Mouse (Mus musculus) retina, adult 2 months (tissue): ENCODE data around the gene Pxk.
"Not testable (repeated sequence)": the region's sequence is repeated elsewhere in the genome, so short reads cannot be mapped to it uniquely, and the experiment has no call there.

ENCODE experiments used
- DNase-seq: peaks from one replicate; pipeline ENCODE4 v3.0.0-alpha.2; 2012; ENCODE audit warnings: low read depth, low spot score

Gene Pxk

DNA sequence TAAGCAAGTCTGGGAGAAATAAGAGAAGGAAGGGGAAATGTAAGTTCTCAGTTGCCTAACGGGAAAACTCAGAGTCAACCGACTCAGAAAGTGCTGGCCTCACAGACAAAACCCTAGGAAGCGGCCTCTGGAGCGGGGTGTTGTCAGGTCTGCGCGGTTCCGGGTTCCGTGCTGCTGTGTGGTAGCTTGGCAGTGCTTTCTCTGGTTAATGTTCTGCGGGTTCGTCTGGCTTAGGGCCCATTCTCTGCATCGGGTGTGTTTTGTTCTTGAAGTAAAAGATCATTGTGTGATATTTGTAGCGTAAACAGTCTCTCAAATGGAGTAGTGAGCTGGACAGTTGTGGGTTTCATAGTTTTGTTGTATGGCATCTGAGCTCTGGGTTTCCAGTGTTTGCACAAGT is 4.7 kb downstream of the Pxk start:
- no peak for DNase-seq

GRCm38 (mm10) chr14:8108047-8108446 is 10.0 kb downstream of the Pxk start:
- DNase-seq = no peak

DNA sequence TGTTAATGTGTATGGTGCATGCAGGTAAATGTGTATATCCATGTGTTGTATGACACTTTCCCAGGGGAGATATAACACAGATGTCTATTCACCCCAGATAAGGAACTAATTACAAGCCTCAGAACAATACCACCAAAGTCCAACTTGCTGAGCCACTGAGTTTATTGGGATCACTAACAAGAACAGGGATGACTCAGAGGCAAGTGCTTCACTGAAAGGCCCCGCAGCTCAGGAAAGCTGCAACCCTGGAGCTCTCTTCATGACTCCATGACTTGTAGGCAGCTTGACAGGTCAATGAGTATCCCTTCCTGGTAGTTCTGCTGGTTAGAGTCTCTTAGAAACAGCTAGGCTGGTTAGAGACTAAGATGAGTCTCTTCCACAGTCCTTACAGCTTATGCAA is 11.0 kb downstream of the Pxk start:
- DNase-seq = no peak

DNA sequence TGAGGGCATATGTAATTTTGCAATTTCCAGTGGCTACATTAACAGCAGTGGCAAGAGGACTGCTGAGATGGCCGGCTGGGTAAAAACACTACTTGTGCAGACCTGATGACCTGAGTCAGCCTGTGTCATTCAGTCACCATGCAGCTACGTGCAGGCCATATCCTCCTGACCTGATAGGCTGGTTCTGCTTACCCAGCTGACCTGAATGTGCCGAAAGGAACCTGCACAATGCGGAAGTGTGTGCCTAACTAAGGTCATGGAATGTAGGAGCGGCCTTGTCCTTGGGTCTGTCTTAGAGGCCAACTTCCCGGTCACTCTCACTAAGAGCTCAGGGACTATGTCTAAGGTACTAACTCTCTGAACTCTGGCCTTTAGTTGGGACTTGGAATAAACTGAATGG is 13.5 kb downstream of the Pxk start:
- no peak for DNase-seq

DNA sequence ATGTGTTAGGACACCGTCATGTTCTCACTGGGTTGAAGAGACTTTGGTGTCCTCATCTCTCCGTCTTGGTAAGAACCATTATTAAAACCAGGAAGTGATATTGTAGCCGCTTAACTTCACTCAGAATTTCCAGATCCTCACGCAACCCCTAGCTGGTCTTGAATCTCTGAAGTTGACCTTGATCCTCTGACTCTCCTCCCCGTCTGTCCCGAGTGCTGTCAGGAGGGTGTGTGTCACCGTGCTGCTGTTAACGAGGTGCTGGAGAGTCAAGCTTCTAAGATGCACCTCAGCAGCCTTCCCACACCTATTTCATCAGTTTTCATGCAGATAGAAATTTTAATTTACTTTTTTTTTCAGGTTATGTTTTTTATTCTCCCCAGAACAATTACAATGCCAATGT is 14.0 kb downstream of the Pxk start:
- DNase-seq = no peak

DNA sequence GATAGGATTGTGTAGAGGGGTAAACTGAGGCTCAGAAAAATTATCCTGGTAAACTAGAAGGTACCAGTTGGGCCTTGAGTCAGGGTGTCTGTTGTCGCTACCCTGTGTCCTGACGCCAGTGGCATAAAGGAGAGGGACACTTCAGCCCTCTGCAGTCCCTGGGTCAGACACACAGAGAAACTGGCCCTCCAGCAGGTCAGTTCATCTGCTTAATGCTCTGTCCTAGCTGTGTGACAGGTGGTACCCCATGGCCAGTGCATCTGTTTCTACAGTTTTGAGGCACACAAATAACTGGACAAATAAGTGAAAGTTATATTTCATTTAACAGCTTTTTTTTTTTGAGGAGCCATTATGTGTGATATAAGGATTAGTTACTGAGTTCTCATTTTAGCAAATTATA is 15.6 kb downstream of the Pxk start:
- no peak for DNase-seq

DNA sequence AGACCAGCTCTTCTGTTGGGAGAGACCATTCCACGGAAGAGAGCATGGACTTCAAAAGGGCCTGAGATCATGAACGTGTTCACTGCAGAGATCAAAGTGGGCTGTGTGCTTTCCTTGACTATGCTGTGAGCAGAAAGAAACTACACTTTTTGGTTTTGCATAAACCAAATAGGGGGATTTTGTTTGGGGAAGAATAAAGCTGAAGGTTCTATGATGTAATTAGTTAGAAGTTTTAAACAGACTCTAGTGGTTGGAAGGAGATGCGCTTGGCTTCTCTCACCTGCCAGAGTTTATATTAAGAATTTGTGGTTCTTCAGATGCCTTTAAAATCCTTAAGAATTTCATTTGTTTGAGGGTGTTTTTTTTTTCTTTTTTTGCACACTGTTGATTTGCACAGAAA is 16.3 kb downstream of the Pxk start:
- DNase-seq = no peak

DNA sequence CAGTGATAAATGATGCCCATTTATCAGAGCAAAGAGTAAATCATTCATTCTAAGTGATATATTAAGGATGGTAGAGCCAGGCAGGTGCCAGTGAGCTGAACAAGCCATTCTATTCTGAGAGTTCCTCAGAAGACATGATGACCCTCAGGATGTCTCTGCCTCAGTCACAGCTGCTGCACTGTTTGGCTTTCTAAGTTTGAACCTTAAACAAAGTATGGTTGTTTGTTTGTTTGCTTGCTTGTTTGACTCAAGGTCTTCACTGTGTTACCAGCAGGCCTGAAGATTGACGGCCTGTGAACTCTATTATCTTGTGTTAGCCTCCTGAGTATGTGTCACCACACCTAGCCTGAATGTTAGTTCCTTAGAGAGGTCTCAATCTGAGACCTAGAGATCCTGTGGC is 16.7 kb downstream of the Pxk start:
- no peak for DNase-seq

- DNase-seq = no peak
Observed at GRCm38 (mm10) chr14:8115772-8116171, 17.8 kb downstream of the Pxk start.

DNA sequence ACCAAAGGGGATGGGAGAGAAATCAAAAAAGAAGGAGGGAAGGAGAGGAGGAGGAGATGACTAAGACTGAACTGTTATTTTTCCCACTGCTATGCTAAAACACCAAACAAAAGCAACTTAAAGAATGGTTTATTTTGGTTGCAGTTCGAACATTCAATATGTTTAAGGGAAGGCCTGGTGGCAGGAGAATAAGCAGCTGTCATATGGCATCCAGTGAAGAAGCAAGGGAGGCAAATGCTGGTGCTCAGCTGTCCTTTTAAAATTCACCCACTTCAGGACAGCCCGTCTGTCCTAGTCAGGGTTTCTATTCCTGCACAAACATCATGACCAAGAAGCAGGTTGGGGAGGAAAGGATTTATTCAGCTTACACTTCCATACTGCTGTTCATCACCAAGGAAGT is 19.4 kb downstream of the Pxk start:
- DNase-seq = no peak

DNA sequence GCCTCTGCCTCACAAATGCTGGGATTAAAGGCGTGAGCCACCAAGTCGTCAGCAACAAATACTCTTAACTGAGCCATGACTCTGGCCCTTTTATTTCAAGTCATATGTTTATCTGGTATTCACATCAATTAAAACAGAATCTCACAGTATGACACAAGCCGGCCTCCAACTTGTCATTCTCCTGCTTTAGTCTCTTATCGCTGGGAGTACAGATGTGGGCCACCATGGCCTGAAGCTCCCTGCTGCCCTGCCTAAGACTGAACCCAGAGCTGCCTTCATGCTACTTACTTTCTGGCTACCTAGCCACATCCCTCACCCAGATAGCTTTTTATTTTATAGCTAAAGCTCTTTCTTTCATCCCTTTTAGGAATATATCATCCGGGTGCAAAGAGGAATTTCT is 21.4 kb downstream of the Pxk start:
- DNase-seq = no peak

DNA sequence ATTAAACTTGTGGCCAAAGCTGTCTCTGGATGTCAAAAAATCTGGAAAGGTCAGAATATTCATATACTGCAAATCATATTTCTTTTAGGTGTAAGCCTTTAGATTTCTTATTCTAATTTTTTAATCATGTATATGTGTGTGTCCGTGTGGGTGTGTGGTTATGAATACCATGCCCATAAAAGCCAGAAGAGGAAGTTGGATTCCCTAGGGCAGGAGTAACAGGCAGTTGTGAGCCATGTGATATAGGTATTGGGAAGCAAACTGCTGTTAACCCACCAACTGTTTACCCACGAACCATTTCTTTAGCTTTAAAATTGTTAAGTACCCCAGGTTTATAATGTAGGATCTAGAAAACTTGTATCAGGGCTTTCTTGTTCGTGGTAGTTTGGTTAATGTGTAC is 21.9 kb downstream of the Pxk start:
- DNase-seq = no peak

GRCm38 (mm10) chr14:8123141-8123540 is 25.1 kb downstream of the Pxk start:
- no peak for DNase-seq

- not testable (repeated sequence) for DNase-seq
Observed at GRCm38 (mm10) chr14:8123611-8124010, 25.6 kb downstream of the Pxk start.

DNA sequence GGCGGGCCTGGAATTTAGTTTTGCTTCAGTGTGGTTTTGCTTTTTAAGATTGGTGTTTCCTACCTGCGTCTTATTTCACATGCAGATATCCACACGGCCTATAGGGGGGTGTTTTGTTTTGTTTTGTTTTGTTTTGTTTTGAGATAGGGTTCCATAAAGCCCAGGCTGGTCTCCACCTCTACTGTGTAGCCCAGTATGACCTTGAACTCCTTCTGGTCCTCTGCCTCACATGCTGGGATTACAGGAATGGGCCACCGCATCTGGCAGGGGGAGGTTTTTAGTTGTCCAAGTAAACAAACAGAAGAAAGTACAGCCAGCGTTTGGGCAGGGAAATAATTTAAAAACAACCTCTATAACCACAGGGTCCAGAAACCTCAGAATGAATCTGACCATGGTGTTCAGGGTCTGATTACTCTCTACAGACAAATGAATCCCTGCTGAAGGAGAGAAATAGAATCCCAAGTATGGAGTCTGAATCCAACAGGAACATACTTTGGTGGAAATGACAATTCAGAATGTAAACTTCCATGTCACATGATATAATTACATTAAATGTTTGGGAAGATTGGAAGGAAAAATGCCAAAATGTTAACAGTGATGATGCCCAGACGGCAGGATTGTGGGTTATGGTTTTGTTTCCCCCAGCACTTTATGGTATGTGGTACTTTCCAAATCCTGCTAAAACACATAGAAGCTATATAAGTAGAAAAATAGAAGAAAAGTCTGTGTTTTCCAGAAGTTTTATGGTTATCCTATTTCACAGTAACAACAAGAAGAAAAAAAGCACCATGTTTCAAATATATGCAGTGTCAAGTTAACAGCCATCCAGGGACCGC is 26.3 kb downstream of the Pxk start:
- DNase-seq = no peak

- DNase-seq = no peak
Observed at GRCm38 (mm10) chr14:8127971-8128370, 30.0 kb downstream of the Pxk start.

GRCm38 (mm10) chr14:8132789-8133188 is 34.8 kb downstream of the Pxk start:
- no peak for DNase-seq

GRCm38 (mm10) chr14:8134234-8134633 is 36.2 kb downstream of the Pxk start:
- no peak for DNase-seq

DNA sequence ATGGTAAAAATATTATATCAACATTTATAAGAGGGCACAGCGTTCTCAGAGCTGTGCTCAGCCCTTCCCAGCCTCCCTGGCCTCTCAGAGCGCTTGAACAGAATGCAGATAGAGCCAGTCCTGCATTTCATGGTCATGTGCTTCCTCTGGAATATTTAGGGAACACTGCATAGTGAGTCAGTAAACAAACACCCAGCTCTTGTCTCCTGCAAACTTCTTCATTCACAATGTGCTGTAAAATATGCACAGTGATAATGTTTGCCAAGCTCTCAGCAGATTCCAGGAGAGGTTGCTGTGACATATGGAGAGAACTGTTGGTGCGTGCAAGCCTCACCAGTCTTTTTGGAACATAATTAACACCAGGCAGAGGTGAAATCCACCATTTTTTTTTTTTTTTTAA is 37.1 kb downstream of the Pxk start:
- no peak for DNase-seq

DNA sequence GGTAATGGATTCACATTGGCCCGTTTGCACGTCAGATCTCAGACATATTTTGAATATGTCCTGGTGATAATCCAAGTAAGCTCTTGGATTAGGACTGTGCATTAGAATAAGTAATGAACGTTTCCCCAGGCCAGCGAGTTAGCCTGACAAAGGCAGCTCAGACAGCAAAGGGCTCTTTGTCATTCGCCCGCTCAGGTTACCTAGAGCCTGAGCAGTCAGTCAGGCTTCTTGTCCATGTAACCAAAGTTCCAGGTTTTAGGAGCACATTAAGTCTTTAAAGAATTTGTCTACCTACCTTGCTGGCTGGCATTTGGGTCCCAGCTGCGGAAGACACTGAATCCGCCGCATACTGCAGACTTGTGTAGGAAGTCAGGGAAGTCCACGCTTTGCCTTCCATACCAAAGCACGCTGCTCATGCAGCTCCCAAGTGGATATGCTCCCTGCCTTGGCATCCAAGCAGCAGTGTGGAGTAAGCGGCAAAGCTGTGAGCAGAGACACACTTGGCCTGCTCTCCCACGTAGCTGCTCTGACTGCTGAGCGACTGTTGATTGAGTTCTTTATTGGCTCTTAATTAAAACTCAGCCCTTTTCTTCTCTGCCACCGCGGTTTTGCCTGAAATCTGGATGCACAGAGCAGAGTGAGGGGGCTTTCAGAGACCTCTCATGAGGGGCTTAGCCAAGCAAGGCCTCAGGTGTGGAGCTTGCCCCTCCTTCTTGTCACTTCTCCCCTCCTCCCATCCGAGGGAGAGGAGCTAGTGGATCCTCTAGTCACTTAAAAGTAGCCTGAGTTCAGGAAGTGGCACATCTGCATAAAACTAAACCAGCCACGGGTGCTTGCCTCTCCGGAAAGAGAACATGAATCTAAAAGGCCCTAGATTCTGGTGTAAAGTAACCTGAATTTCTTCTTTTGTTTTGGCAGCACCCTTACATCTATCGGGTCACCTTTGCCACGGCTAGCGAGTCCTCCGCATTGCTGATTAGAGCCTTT is 42.0 kb downstream of the Pxk start:
- DNase-seq = no peak

DNA sequence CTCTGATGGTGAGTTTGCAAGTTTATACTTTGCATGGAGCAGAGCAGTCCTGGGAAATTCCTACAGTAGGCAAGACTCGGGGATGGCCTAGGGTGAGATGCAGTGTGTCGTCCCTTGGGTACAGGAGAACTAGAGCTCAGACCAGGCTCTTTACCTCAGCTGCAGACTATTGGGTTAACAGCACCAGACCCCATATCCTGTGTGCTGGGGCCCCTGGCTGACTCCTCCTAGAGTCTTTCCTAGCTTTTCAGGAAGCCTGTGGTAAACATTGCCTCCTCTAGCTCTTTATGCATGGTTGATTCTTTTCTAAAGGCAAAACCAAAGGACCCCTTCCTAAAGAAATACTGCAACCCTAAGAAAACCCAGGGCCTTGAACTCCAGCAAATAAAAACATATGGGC is 43.1 kb downstream of the Pxk start:
- no peak for DNase-seq
